Mouse (Mus musculus) embryonic fibroblast, embryonic 13.5 days (primary cell): ENCODE data around the gene Rnf40. TPM values are rescaled to one million over a fixed set of nuclear protein-coding genes. Genes with fewer than 3 reads are reported as not detected.
A peak's percentile ranks its signal among the peaks of the same experiment; 100 is the strongest.

Experiments used
- H3K27ac ChIP-seq: 2 replicates; pipeline ENCODE4 v1.5.1; 2012; ENCODE audit warnings: low read length, control low read depth, inconsistent platforms; ENCODE audit not compliant: insufficient read depth
- H3K4me1 ChIP-seq: 2 replicates; pipeline ENCODE4 v1.6.1; 2011; ENCODE audit warnings: low read length; ENCODE audit not compliant: control insufficient read depth, insufficient read depth
- H3K4me3 ChIP-seq: 2 replicates; pipeline ENCODE4 v1.5.1; 2011; ENCODE audit warnings: mild to moderate bottlenecking, control low read depth, low read length; ENCODE audit not compliant: insufficient read depth
- CTCF ChIP-seq: IDR thresholded peaks from 2 replicates; pipeline ENCODE4 v1.5.1; 2011; ENCODE audit warnings: mild to moderate bottlenecking, control low read depth, low read length, moderate library complexity, borderline replicate concordance; ENCODE audit not compliant: insufficient read depth
- POLR2A ChIP-seq: IDR thresholded peaks from 2 replicates; pipeline ENCODE4 v1.6.1; 2011; ENCODE audit warnings: low read depth, mild to moderate bottlenecking, control low read depth, low read length, moderate library complexity
- polyA plus RNA-seq: library from polyadenylated mRNA; stranded (reverse); fragments of >200 nt; gene quantifications from 2 replicates; pipeline ENCODE4 v1.2.4, GENCODE M21; 2011; ENCODE audit warnings: low read depth; ENCODE audit not compliant: missing spikeins, insufficient read length

Gene Rnf40
- polyA plus RNA-seq, 1 experiment, result 34.2 TPM

DNA sequence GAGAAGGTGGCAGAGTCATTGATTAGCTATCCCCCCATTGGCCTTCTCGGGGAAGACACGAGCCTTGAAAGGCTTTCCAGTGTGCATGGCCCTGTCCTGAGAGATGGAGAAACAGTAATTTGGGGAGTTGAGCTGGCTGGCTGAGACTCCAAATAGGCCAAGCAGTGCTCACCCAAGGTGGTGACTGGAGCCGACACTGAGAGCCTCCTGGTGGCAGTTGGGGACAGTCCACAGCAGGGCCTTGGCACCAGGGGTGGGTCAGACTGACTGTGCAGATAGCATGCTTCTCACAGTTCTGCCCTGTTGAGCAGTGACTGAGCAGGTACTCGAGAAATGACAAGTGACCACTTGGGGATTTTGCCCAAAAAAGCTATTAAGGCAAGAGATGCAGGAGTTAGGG lies 13.2 kb downstream of the Rnf40 start:
- Histone ChIP-seq H3K27ac (no peak overlapping the region), H3K4me3 (no peak overlapping the region), H3K4me1 (no peaks in the 10 kb centered on the region)
- TF ChIP-seq CTCF (no peak), POLR2A (no peak)

DNA sequence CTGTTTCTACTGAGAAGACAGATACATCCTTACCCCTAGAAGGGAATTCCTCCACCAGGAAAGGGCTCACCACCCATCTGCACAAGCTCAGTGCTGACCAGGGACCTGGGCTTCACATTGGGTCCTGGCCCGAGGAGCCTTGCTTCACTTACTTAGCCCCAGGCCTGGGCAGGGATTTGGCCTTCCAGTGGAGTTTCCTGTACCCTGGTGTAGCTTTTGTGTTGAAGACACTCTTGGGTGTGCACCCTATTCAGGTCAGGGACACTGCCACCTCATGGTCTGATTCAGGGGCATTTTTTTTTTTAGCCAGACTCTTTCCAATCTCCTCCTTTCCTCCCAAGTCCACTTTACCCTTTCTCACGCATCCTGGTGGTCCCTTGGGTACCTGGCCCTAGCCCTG lies 14.3 kb downstream of the Rnf40 start:
- Histone ChIP-seq H3K27ac (no peak overlapping the region), H3K4me1 (no peaks in the 10 kb centered on the region), H3K4me3 (no peak overlapping the region)
- TF ChIP-seq POLR2A, result no peak
- no peak for TF ChIP-seq CTCF

DNA sequence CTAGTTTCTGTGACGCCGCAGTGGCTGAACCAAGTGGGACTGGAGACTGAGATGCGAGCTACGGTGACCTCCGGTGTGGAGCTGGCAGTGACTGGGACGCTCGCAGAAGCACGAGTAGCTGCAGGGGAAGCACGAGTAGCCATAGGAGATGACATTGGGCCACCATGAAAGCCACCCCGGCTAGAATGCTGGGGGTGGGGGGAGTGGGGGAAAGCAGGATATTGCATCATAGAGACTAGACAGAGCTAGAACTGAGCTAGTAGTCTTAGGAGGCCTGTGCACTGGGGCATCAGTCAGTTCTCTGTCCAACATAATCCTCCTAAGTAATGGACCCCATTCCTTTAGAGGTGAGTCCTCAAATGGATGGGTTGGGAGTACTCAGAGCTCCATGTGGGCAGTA lies 15.7 kb downstream of the Rnf40 start:
- H3K27ac ChIP-seq, result no peak overlapping the region
- TF ChIP-seq CTCF (no peak), POLR2A (no peak)
- no peak overlapping the region for H3K4me3 ChIP-seq
- H3K4me1 ChIP-seq, result no peaks in the 10 kb centered on the region

DNA sequence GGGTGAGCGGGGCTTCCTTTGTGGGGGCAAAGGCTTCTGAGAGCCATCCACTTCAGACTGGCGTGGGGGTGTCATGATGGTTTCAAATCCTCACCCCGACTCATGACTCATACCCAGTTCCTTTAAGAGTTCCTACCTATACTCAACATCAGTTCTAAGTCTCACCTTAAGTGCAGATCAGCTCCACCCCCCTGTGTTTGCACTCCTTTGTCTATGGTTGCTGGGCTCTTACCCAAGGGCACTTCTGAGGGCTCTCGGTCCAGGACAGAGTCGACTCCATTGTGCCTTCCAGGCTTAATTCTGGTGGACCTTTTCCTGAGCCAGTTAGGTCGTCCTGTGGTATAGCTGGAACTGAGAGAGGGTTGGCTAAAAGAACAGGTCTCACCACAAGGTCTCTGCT lies 18.6 kb downstream of the Rnf40 start:
- H3K27ac ChIP-seq, result no peak overlapping the region
- TF ChIP-seq POLR2A, result no peak
- no peak for TF ChIP-seq CTCF

DNA sequence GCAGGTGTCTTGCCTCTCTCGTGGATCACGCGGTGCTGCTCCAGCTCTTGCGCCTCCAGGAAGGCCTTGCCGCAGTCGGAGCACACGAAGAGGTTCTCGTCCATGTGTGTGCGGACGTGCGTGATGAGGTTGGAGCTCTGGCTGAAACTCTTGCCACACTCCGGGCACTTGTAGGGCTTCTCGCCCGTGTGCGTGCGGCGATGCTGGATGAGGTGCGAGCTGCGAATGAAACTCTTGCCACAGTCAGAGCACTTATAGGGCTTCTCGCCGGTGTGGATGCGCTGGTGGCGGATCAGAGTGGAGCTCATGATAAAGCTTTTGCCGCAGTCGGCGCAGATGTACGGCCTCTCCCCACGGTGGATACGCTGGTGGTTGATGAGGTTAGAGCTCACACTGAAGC lies 22.4 kb downstream of the Rnf40 start:
- TF ChIP-seq CTCF, result no peak
- Histone ChIP-seq H3K4me1 (no peaks in the 10 kb centered on the region), H3K27ac (no peak overlapping the region), H3K4me3 (no peak overlapping the region)

More for the DNA sequence above, 18.6 kb downstream of the Rnf40 start:
- H3K4me1 ChIP-seq, result no peaks in the 10 kb centered on the region
- no peak overlapping the region for H3K4me3 ChIP-seq

DNA sequence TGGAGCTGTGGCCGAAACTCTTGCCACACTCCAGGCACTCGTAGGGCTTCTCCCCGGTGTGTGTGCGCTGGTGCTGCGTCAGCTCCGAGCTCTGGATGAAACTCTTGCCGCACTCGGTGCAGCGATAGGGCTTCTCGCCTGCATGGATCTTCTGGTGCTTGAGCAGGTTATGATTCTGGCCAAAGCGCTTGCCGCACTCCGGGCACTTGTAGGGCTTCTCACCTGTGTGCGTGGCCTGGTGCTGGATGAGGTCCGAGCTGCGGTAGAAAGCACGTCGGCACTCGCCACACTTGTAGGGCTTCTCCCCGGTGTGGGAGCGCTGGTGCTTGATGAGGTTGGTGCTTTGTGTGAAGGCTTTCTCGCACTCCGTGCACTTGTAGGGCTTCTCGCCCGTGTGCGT lies 23.0 kb downstream of the Rnf40 start:
- TF ChIP-seq CTCF (no peak), POLR2A (no peak)
- Histone ChIP-seq H3K27ac (no peak overlapping the region), H3K4me1 (no peaks in the 10 kb centered on the region), H3K4me3 (no peak overlapping the region)

DNA sequence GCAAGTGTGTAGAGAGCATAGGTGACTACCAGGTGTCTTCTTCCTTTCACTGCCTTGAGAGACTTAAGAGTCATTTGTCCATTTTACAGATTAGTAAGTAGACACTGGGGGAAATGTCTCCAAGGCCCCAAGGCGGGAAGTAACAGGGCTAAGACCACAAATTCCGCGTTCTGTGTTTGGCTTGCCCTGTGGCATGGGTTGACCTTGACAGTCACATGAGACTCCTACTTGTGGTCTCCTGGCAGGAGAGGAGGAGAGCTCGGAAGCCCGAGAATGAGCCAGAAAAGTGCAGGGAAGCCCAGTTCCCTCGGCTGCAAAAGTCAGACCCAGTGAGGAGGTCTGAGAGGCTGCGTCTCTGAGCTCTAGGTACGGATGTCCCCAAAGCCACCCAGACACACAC lies 24.9 kb downstream of the Rnf40 start:
- Histone ChIP-seq H3K4me1 (no peaks in the 10 kb centered on the region), H3K4me3 (no peak overlapping the region), H3K27ac (no peak overlapping the region)
- TF ChIP-seq POLR2A (no peak), CTCF (no peak)

DNA sequence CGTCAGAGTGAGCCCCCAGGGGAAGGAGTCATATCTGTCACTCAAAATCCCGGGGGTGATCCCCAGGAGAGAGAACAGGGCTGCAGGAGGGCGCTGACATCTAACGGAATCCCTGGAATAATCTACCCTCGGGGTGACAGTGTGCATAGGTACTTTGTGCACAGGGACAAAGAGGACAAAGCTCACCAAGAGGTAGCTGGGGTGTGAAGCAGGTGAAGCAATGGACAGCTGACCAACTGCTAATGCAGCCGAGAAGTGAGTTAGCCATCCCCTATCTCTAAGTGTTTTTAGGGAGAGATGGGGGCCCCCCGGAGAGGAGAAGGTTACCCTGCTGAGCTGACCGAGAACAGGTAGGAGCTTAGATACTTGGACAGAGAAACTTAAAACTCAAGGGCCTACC lies 25.5 kb downstream of the Rnf40 start:
- TF ChIP-seq CTCF (no peak), POLR2A (no peak)
- Histone ChIP-seq H3K27ac (no peak overlapping the region), H3K4me1 (no peaks in the 10 kb centered on the region), H3K4me3 (peak overlapping the region; percentile 72)

DNA sequence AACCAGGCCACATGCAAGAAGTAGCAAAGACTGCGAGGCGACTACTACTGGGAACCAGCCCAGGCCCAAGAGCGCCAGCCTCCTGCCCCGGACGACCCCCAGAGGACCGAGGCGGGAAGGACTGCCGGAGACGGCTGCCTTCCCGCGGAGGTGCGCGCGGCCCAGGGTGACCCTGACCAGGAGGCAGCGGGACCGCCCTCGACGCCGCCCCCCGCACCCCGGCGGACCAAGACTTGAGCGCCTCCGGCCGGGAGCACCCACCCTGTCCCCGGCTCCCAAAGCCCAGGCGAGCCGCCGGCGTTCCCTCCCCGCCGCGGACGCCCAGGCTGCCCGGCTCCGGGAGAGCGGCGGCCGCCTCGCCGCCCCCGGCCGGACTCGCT lies 25.9 kb downstream of the Rnf40 start:
- H3K4me3 ChIP-seq, result peak overlapping the region; percentile 72
- no peaks in the 10 kb centered on the region for H3K4me1 ChIP-seq
- no peak overlapping the region for H3K27ac ChIP-seq
- TF ChIP-seq POLR2A (no peak), CTCF (no peak)

DNA sequence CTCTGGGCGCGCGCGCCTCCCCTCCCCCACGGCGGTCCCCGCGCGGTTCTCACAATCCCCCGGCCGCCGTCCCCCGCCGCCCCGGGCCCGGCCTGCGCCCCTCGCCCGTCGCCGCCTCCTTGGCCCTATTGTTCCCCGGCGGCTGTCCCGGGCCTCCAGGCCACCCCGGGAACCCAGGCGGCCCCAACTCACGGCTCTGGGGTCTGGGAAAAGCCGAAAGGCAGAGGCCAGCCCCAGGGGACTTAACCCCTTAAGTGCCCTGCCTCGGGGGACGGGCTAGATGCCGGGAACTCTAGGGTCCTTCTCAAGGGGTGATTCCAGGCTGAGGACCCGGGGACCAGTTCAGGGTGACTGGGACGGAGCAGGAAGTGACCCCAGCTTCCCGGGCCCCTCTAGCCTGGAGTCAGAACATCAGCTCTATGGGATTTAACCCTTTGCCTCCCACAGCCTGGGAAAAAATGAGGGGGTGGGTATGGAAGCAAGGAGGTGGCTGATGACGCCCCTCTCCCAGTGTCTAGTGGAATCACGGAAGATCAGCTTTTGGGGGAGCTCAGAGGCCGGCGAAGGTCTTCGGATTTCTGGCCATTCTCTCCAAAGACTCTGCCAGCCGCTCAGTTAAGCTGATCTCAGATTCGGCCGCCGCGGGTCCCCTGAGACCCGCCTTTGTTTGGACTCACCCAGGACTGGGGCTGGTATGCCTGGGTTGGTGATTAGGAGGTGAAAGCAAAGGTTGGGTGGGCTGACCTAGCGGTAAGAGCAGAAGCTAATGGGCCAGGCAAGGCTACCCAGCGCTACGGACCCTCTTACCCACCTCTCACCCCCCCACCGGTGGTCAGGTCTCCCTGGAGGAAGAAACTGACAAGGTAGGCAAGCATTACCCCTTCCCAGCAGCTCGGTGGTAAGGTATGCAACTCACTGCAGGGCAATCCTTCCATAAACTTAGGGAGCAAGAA lies 26.6 kb downstream of the Rnf40 start, which contains the start of gene Zfp629:
Gene Zfp629, minus strand, starts transcription at position 907 of the 953 bp plus-strand sequence.
- H3K4me1 ChIP-seq, result no peaks in the 10 kb centered on the region
- no peak within 1 kb of the TSS for H3K27ac ChIP-seq
- TF ChIP-seq CTCF (no peak), POLR2A (no peak; the same call in 1 of the 2 replicates)
- H3K4me3 ChIP-seq, result peak within 1 kb of the TSS; percentile 72
